Mouse (Mus musculus): ENCODE results near the gene Ahctf1. TPM values are rescaled to one million over a fixed set of nuclear protein-coding genes. Genes with fewer than 3 reads are reported as not detected.

Gene Ahctf1
- polyA plus RNA-seq, 1 experiment from 2014 or later, result 24.0 TPM

Other genes with a start within 250 kb of the Ahctf1 start
- gene Sccpdh, start 135.5 kb downstream of the Ahctf1 start, polyA plus RNA-seq (2015; fragmentation: Nextera tagmentation; extraction: Ambion mirVana), result 87.5 and 91.5 TPM in 2 replicates
- gene Kif28, start 58.4 kb downstream of the Ahctf1 start, polyA plus RNA-seq (2015; fragmentation: Nextera tagmentation; extraction: Ambion mirVana), result not detected in 2 replicates
- gene Gm10518, start 304 bp downstream of the Ahctf1 start, polyA plus RNA-seq (2015; fragmentation: Nextera tagmentation; extraction: Ambion mirVana), result not detected in 2 replicates
- gene Cdc42bpa, start 156.8 kb upstream of the Ahctf1 start, polyA plus RNA-seq (2015; fragmentation: Nextera tagmentation; extraction: Ambion mirVana), result 22.0 and 23.9 TPM in 2 replicates

All from forebrain, embryonic 13.5 days (tissue).